Mouse (Mus musculus): Measurements from ENCODE around the gene Slc46a3.

DNA sequence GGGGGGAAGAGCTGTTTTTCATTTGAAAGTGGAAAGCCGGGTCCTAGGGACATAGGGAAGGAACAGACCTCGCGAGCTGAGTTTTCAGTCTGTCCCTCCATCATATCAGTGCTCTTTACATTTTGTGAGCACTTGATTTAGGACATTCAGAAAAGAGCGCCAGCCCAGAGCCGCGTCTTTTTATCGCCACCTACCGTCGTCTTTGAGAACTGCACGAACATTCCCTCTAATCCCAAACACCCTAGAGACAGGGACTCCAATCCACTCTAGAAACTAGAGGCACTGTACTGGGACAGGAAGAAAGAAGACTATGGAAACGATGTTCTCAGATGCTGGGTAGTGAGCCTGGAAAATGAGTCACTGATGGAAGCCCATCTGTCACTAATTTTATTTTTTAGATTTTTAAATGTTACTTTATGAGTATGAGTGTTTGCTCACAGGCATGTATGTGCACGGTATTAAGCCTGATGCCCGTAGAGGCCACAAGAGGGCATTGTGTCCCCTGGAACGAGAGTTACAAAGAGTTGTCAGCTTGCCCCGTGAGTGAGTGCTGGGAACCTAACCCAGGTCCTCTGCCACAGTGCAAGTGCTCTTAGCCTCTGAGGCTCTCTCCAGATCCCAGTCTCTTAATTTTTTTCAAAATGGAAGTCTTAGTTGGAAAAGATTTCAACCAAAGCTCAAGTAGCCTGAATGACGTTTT lies 46.3 kb downstream of the Slc46a3 start:
- TF ChIP-seq CTCF (IDR thresholded peaks at IDR 0.05; ENCODE audit: control insufficient read depth, insufficient read depth, insufficient replicate concordance, low read depth, low read length) (peak; percentile 68; the same call in 1 of the 2 replicates), POLR2A (IDR thresholded peaks at IDR 0.05; ENCODE audit: control insufficient read depth, low read depth, low read length) (no peak)

All from testis, adult 2 months (tissue).